Mouse (Mus musculus) forebrain, embryonic 12.5 days (tissue): ENCODE measurements at regions not wholly inside any gene's neighbourhood (a gene's known extent, or its start where the extent isn't known, plus 50 kb on each side); places are given as distances from the start of the nearest gene placed in this dataset.

Source experiments
- ATAC-seq: fragments of 200-750 bp; cut with Nextera tagmentation; 2 replicates; pipeline ENCODE4 v1.8.0; 2017; ENCODE audit warnings: moderate TSS enrichment; ENCODE audit not compliant: low FRiP score
- H3K27ac ChIP-seq: fragments of 300-500 bp; sonication (generic); 2 replicates; pipeline ENCODE4 v1.5.1; 2016; ENCODE audit warnings: mild to moderate bottlenecking
- H3K27me3 ChIP-seq: fragments of 300-500 bp; sonication (generic); 2 replicates; pipeline ENCODE4 v1.6.1; 2016; ENCODE audit warnings: mild to moderate bottlenecking
- H3K36me3 ChIP-seq: fragments of 300-500 bp; sonication (generic); replicated peaks from 2 replicates; pipeline ENCODE4 v1.6.1; 2016; ENCODE audit warnings: mild to moderate bottlenecking
- H3K4me1 ChIP-seq: fragments of 300-500 bp; sonication (generic); 2 replicates; pipeline ENCODE4 v1.6.1; 2016
- H3K4me2 ChIP-seq: fragments of 300-500 bp; sonication (generic); 2 replicates; pipeline ENCODE4 v1.6.1; 2016; ENCODE audit warnings: mild to moderate bottlenecking, moderate library complexity
- H3K4me3 ChIP-seq: fragments of 300-500 bp; sonication (generic); replicated peaks from 2 replicates; pipeline ENCODE4 v1.5.1; 2016; ENCODE audit warnings: mild to moderate bottlenecking
- H3K9ac ChIP-seq: fragments of 300-500 bp; sonication (generic); 2 replicates; pipeline ENCODE4 v1.6.1; 2016; ENCODE audit warnings: mild to moderate bottlenecking
- H3K9me3 ChIP-seq: fragments of 300-500 bp; sonication (generic); 2 replicates; pipeline ENCODE4 v1.6.1; 2016
- WGBS: fragments of 180-500 bp; shearing (Covaris S2); methylation state at CpG from one replicate; pipeline ENCODE4 v1.1.7; 2016; 5-methylcytosine and 5-hydroxymethylcytosine counted together

DNA sequence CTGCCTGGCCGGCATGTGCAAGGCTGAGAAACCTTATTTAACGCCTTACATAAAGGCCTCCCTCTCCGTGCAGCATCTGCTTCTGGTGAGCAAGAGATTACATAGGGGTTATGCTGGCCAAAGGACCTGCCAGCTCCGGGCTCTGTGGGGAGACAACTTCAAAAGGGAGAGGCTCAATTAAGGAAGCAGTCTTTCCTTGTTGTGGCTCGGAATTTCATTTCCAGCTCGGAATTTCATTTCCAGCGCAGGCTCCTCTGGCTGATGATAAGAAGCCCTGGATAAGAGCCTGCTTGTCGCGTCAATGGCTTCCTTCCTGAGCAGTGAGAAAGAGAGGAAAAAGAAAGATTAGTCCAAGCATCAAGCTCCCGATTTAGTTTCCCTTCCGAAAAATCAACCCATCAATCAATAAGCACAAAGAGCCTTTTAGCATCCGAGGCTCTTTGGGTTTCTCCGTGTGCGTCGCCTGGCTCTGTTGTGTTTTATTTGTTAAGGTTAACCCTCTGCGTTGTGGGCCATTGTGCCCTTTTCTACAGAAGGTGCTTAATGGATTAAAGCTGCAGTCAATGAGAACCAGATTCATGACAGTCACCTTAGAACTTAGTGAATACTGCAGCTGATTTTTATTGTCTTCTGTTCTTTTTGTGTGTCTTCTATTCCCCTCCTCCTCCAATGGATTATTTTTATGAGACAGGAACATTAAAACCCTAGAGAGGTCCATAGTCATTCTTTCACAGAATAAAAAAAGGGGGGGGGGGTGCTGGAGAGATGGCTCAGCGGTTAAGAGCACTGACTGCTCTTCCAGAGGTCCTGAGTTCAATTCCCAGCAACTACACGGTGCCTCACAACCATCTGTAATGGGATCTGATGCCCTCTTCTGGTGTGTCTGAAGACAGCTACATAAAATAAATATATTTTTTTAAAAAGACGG is 218.3 kb downstream of the Myo1b start:
- 4% methylated on average over 19 of the region's 19 CpGs for WGBS
- peak overlapping the region; percentile 39 for H3K4me2 ChIP-seq
- ATAC-seq: peak; percentile 86
- H3K4me3 ChIP-seq: no peak overlapping the region
- no peaks in the 10 kb centered on the region for H3K9me3 ChIP-seq
- peaks cover 19% of the 10 kb centered on the region for H3K4me1 ChIP-seq
- no peaks in the 10 kb centered on the region for H3K36me3 ChIP-seq
- H3K27ac ChIP-seq: peak overlapping the region; percentile 83
- H3K9ac ChIP-seq: no peak overlapping the region
- no peaks in the 10 kb centered on the region for H3K27me3 ChIP-seq

DNA sequence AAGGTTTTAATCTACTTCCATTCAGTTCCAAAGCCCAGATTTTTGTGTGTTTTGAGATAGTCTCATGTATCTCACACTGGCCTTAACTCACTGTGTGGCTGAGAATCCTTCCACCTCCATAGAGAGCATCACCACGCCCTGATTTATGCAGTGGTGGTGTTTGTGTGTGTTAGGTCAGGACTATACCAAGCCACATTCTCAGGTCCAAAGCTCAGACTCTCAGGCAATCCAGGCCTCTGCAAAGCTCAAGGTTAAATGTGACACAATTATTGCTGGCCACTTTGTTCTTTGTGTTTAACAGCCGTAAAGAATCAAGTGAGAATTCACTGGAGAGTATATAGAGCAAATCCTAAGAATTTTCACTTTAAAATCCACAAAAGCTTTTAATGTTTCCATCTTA is 218.2 kb upstream of the Nabp1 start:
- H3K36me3 ChIP-seq: no peaks in the 10 kb centered on the region
- H3K27ac ChIP-seq: peak overlapping the region; percentile 83; the same call in 1 of the 2 replicates
- no peak overlapping the region for H3K4me3 ChIP-seq
- no peaks in the 10 kb centered on the region for H3K9me3 ChIP-seq
- 39% methylated on average over 2 of the region's 2 CpGs for WGBS
- H3K9ac ChIP-seq: no peak overlapping the region
- ATAC-seq: 0 out of 2 replicates have a peak, but pooled peaks have one; percentile 25
- peaks cover 19% of the 10 kb centered on the region for H3K4me1 ChIP-seq
- H3K27me3 ChIP-seq: no peaks in the 10 kb centered on the region
- H3K4me2 ChIP-seq: no peak overlapping the region

DNA sequence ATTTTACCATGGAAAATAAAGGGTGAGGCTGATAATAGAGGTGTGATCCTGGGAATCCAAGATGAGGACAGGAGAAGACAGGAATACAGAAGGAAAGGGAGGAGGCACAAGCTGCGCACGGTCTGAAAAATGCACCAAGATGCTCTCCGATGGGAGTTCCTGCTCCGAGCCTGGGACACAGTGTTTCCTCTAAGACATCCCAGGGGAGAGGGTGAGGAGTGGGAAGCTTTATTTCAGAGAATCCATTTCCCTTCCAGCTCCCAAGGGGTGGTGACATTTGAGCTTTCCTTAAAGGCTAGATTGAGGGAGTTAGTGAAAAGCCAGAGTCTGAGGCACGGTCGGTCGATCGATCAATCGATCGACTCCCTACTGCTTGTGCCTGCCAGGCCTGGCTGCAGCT is 212.7 kb upstream of the Nabp1 start:
- Histone ChIP-seq H3K27ac (no peak overlapping the region), H3K9me3 (no peaks in the 10 kb centered on the region), H3K27me3 (no peaks in the 10 kb centered on the region), H3K36me3 (no peaks in the 10 kb centered on the region), H3K9ac (no peak overlapping the region), H3K4me3 (no peak overlapping the region), H3K4me1 (peaks cover 13% of the 10 kb centered on the region), H3K4me2 (no peak overlapping the region)
- ATAC-seq: no peak
- 94% methylated on average over 10 of the region's 10 CpGs for WGBS

DNA sequence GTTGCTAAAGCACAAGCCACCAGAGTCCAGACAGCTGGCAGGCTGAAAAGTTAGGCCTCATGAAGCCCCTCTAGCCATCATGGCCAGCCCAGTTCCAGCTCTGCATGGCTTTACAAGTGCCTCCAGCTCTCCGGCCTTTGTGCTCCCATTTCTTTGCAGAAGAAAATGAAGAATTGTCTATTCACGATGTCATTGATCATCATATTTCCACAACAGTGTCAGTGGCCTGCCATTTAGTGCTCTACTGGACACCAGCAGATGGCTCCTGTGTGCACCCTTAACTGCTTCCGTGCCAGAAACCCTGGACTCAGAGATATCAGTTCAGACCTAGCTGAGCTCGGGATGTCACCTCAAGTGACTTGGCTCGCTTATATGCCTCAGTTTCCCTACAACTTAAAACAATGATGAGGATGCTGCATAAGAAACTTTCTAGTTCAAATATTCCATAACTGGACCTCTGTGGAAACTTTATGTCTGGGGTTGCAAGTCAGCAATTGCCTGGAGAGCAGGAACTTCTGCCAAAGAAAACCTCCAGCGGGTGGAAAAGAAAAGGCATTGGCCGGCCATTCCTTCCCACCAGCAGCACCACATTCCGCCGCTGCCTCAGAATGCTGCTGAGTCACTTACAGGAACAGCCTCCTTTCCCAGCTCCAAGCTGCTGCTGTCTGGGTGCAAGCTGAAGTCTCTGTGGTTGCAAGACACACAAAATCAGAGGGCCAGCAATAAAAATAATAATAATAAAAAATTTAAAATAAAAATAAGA is 211.4 kb upstream of the Nabp1 start:
- Histone ChIP-seq H3K4me2 (no peak overlapping the region), H3K9ac (no peak overlapping the region), H3K4me3 (no peak overlapping the region), H3K27me3 (no peaks in the 10 kb centered on the region), H3K27ac (no peak overlapping the region), H3K9me3 (no peaks in the 10 kb centered on the region), H3K36me3 (no peaks in the 10 kb centered on the region), H3K4me1 (peaks cover 13% of the 10 kb centered on the region)
- no peak for ATAC-seq
- 80% methylated on average over 9 of the region's 9 CpGs for WGBS

DNA sequence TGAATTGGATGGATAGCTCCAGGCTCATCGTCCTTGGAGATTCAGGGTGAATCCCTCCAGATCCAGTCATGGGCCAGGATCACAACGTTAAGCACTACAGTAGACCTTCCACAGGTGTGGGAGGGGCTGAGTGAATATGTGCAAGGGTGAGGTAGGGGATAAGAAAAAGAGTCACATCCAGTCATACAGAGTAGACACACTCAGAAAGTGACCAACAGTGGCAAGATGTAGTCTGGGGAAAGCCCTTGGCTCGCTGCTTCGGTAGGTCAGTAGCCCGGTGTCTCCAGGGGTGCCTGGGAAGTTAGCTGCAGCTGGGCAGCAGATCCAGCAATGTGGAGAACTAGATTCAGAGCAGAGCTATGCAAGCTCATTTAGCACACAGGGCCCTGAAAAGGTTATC is 210.7 kb upstream of the Nabp1 start:
- H3K4me2 ChIP-seq: no peak overlapping the region
- H3K4me3 ChIP-seq: no peak overlapping the region
- H3K27me3 ChIP-seq: no peaks in the 10 kb centered on the region
- ATAC-seq: no peak
- H3K9ac ChIP-seq: no peak overlapping the region
- H3K9me3 ChIP-seq: no peaks in the 10 kb centered on the region
- H3K27ac ChIP-seq: no peak overlapping the region
- WGBS: 81% methylated on average over 5 of the region's 5 CpGs
- no peaks in the 10 kb centered on the region for H3K36me3 ChIP-seq
- H3K4me1 ChIP-seq: peaks cover 13% of the 10 kb centered on the region

DNA sequence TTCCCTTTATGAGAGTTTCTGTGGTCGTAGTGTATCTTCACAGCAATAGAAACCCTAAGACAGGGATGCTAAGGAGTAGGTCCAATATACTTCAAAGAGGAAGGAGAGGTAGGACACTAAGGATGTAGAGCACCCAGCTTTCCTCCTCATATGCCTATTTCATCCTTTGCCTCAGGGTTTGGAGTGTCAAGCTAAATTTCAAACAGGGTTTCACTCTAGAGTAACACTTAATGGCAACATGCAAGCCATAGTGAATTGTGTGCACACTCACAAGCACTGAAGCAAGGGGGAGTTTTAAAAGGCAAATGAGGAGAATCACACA is 210.0 kb upstream of the Nabp1 start:
- no peak overlapping the region for H3K9ac ChIP-seq
- 13% methylated on average over 1 of the region's 1 CpGs for WGBS
- no peaks in the 10 kb centered on the region for H3K9me3 ChIP-seq
- H3K36me3 ChIP-seq: no peaks in the 10 kb centered on the region
- no peak overlapping the region for H3K4me3 ChIP-seq
- no peak overlapping the region for H3K27ac ChIP-seq
- peak overlapping the region; percentile 19; the same call in 1 of the 2 replicates for H3K4me2 ChIP-seq
- no peak; the same call in 1 of the 2 replicates for ATAC-seq
- H3K4me1 ChIP-seq: peaks cover 13% of the 10 kb centered on the region
- H3K27me3 ChIP-seq: no peaks in the 10 kb centered on the region

DNA sequence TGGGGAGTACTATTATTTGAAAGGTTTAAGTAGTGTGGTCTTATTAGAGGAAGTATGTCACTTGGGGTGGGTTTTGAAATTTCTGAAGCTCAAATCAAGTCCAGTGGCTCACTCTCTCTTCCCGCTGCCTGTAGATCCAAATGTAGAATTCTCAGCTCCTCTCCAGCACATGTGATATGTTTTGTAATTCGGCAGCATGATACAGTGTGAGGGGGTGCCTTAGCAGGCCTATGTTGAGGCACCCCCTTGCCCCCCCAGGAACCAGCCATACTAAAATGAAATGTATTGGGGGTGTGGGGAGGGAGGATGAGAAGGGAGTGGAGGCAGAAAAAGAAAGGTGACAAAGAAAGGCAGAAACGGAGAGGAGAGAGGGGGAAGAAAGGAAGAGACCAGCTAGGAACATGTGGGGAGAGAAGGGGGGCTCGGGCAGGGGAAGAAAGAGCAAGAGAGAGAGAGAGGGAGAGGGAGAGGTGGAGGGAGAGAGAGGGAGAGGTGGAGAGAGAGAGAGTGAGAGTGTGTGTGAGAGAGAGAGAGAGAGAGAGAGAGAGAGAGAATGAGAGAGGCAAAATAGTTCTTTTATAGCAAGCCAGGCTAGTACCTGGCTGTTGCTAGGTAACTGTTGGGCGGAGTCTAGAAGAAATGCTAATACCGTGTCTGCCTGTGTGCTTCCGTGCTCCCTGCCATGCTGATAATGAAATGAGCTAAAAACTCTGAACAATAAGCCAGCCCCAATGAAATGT is 209.4 kb upstream of the Nabp1 start:
- peak; percentile 68; the same call in 1 of the 2 replicates for ATAC-seq
- H3K4me3 ChIP-seq: no peak overlapping the region
- no peaks in the 10 kb centered on the region for H3K9me3 ChIP-seq
- H3K27me3 ChIP-seq: no peaks in the 10 kb centered on the region
- H3K36me3 ChIP-seq: no peaks in the 10 kb centered on the region
- peaks cover 13% of the 10 kb centered on the region for H3K4me1 ChIP-seq
- H3K4me2 ChIP-seq: peak overlapping the region; percentile 19; the same call in 1 of the 2 replicates
- H3K9ac ChIP-seq: 0 out of 2 replicates have a peak overlapping the region, but pooled peaks have one; percentile 13
- peak overlapping the region; percentile 33; the same call in 1 of the 2 replicates for H3K27ac ChIP-seq
- WGBS: 29% methylated on average over 7 of the region's 7 CpGs

DNA sequence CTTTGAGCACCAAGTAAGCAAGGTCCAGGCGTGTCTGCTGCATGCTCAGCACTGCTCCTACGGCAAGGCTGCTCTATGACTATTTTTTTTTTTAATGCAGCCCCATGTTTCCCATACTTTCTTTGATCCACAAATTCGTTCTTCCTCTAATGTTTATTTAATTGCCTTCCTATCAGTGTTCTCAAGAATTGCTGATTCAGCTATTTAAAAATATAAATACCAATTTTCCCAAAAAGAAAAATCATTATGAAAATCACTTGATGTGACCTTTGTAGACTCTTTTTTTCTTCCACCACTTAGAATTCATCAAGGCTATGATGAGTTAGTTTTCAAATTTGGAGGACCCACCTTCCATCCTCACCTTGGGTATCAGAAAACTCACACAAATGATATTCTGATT is 208.5 kb upstream of the Nabp1 start:
- Histone ChIP-seq H3K9ac (no peak overlapping the region), H3K4me1 (peaks cover 13% of the 10 kb centered on the region), H3K27me3 (no peaks in the 10 kb centered on the region), H3K36me3 (no peaks in the 10 kb centered on the region), H3K9me3 (no peaks in the 10 kb centered on the region), H3K4me3 (no peak overlapping the region), H3K4me2 (no peak overlapping the region), H3K27ac (no peak overlapping the region)
- no peak for ATAC-seq
- WGBS: 86% methylated on average over 3 of the region's 3 CpGs

DNA sequence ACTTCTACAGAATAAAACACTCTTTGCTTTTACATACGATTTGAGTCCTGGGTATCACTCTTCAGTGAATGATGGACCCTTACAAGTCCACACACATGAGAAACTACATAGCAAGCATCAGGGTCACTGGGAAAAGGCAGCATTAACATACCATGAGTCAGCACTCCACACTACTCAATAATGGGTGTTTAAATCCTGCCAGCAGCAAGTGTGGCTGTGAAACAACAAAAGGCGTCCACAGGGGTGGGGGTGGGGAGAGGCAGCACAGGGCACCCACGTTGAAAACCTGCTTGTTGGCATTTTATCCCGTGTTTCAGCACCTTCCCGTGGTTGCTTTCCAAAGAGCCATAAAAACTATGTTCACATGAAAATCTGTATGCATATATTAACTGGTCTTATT is 204.0 kb upstream of the Nabp1 start:
- H3K4me1 ChIP-seq: peaks cover 2% of the 10 kb centered on the region; the same call in 1 of the 2 replicates
- no peaks in the 10 kb centered on the region for H3K27me3 ChIP-seq
- WGBS: 80% methylated on average over 5 of the region's 5 CpGs

DNA sequence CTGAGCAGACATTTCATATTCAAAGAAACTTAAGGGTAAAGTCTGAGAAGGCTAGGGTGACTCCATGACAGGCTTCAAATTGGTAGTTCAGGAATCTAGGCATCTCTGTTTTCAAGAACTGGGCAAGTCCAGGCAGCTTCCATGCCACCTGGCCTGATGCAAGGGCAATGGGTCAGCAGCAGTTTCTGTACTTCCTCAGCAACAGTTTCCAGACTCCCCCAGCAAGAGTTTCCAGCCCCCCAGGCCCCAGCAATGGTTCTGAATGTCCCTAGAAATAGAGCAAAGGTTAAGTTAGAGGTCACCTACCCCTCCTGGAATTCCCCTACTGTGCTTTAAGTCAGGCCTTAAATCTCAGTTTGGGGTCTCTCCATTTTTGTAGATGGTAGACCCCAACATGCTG is 203.6 kb upstream of the Nabp1 start:
- H3K9me3 ChIP-seq: no peaks in the 10 kb centered on the region
- no peak overlapping the region for H3K27ac ChIP-seq
- H3K9ac ChIP-seq: no peak overlapping the region

More for the DNA sequence above, 204.0 kb upstream of the Nabp1 start:
- Histone ChIP-seq H3K4me2 (no peak overlapping the region), H3K27ac (no peak overlapping the region), H3K9ac (no peak overlapping the region), H3K36me3 (no peaks in the 10 kb centered on the region), H3K4me3 (no peak overlapping the region), H3K9me3 (no peaks in the 10 kb centered on the region)
- no peak for ATAC-seq

DNA sequence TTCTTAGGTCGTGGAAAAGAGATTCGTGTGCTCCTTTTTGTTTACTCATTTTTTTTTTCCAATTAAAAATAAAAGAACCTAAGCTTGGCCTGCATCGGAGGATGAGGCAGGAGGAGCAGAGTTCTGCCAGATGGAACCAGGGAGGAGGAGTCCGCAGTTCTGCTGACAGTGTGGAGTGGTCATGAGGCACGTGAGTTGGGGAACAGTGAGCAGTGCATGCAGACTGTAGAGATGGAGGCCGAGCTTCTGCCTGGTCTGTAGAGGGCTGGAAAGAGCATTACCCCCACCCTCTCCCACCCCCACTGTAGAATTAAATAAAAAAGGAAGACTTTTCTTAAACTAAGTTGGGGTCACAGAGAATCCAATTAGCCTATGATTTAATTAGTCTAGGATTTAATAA is 202.5 kb upstream of the Nabp1 start:
- Histone ChIP-seq H3K27me3 (no peaks in the 10 kb centered on the region), H3K9me3 (no peaks in the 10 kb centered on the region), H3K36me3 (no peaks in the 10 kb centered on the region), H3K4me1 (no peaks in the 10 kb centered on the region), H3K9ac (no peak overlapping the region), H3K4me2 (no peak overlapping the region), H3K4me3 (no peak overlapping the region), H3K27ac (no peak overlapping the region)
- ATAC-seq: no peak
- WGBS: 75% methylated on average over 6 of the region's 6 CpGs

More for the DNA sequence above, 203.6 kb upstream of the Nabp1 start:
- ATAC-seq: no peak
- Histone ChIP-seq H3K36me3 (no peaks in the 10 kb centered on the region), H3K4me1 (no peaks in the 10 kb centered on the region), H3K4me3 (no peak overlapping the region), H3K27me3 (no peaks in the 10 kb centered on the region), H3K4me2 (no peak overlapping the region)

DNA sequence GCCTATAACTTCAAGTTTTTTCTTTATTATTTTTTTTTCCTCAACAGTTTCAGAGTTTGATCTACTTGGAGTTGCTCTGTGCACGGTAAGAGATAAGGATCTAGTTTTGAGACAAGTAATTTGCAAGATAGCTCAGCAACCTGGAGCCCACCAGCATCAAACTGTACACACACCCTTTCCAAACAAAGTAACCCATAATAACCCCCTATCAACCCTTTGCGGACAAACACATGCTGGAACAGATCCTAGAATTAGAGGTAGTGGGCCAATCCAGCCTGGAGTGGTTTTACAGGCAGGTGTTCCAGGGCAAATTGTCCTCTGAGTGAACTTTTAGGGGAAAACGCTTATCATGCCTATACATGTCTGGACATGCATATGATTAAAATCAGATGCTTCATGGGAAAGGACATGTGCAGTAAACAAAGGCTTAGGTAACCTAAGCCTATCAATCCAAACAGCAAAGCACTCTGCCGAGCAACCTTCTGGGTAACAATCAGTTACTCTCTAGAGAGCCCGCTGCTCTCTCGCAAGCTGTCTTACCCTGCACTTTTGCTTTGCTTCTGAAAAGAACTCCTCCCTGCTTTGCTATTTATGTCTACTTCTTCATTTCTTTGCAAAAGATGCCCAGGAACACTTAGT is 200.2 kb upstream of the Nabp1 start:
- WGBS: 79% methylated on average over 6 of the region's 6 CpGs
- ATAC-seq: no peak

More for the DNA sequence above, 200.2 kb upstream of the Nabp1 start:
- no peak overlapping the region for H3K27ac ChIP-seq
- no peaks in the 10 kb centered on the region for H3K4me1 ChIP-seq
- H3K4me3 ChIP-seq: no peak overlapping the region
- no peaks in the 10 kb centered on the region; the same call in 1 of the 2 replicates for H3K27me3 ChIP-seq
- no peak overlapping the region for H3K4me2 ChIP-seq
- no peaks in the 10 kb centered on the region for H3K36me3 ChIP-seq
- H3K9ac ChIP-seq: no peak overlapping the region
- H3K9me3 ChIP-seq: no peaks in the 10 kb centered on the region
